Mouse (Mus musculus): ENCODE data around the gene Gm4756. TPM values are rescaled to one million over a fixed set of nuclear protein-coding genes. Genes with fewer than 3 reads are reported as not detected.

Gm4756 gene
- polyA plus RNA-seq, 1 experiment from 2014 or later: not detected

DNA sequence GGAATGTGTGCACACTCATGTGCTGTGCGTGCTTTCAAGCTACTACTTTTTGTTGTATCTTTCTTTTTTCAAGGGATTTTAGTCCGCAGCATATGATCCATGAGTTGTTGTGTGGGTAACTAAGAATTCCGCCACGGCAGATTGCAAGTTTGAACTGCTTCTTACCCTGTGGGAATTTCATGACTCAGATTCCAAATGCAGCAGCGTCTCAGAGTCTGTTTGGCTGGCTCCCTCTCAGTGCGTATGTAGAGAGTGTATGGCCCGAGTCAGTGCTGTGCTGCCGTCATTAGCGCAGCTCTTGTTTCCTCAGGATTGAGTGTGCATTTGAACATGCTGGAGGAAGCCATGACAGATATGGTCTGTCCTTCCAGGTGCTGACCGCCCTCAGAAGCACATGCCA is 110.9 kb downstream of the Gm4756 start:
- 91% methylated on average over 10 of the region's 10 CpGs for WGBS
- Histone ChIP-seq H3K27ac (no peak overlapping the region), H3K4me3 (replicated peaks) (no peak overlapping the region), H3K9ac (no peak overlapping the region), H3K36me3 (peaks cover 19% of the 10 kb centered on the region; the same call in 1 of the 2 replicates), H3K27me3 (no peaks in the 10 kb centered on the region), H3K9me3 (replicated peaks) (no peaks in the 10 kb centered on the region), H3K4me2 (no peak overlapping the region), H3K4me1 (peaks cover 6% of the 10 kb centered on the region; the same call in 1 of the 2 replicates)
- ATAC-seq (replicated peaks; ENCODE audit: low FRiP score): no peak

DNA sequence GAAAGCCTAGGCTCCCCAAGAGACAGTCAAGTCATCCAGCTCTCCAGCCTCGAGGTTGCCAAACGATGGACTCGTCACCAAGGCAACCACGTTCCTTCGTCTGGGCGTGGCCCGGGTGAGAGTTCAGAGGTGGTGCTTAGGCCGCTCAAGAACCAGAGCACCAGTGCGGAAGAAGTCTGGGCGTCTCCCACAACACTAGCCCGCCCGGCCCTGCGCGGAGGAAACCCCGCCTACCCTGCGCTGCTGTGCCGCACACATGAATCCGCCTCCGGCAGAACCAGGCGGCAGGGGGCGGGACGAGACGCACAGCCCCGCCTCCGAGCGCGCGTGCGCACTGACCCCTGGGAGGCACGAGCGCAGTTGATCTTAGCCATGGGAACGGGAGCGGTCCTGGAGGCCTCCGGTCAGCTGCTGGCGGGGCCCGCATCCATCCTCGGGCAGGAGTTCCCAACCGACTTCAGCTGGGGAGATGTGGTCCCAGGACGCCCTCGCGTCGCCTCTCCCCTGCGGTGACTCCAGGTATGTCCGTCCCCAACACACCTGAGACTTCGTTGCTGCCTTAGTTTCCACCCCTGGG is 113.4 kb downstream of the Gm4756 start, which contains the start of gene Pcnx4:
Gene Pcnx4, plus strand, starts transcription at position 363 of the 577 bp plus-strand sequence.
- Histone ChIP-seq H3K9ac (peak within 1 kb of the TSS; percentile 63), H3K4me1 (peaks cover 6% of the 10 kb centered on the region; the same call in 1 of the 2 replicates), H3K4me3 (replicated peaks) (peak within 1 kb of the TSS; percentile 70), H3K4me2 (peak within 1 kb of the TSS; percentile 75), H3K9me3 (replicated peaks) (no peaks in the 10 kb centered on the region), H3K27me3 (no peaks in the 10 kb centered on the region), H3K36me3 (0 out of 2 replicates have a peak, but pooled peaks cover 4% of the 10 kb centered on the region), H3K27ac (0 out of 2 replicates have a peak within 1 kb of the TSS, but pooled peaks have one; percentile 48)
- WGBS: under 1% methylated on average over 45 of the region's 45 CpGs
- ATAC-seq (replicated peaks; ENCODE audit: low FRiP score): peak; percentile 100

DNA sequence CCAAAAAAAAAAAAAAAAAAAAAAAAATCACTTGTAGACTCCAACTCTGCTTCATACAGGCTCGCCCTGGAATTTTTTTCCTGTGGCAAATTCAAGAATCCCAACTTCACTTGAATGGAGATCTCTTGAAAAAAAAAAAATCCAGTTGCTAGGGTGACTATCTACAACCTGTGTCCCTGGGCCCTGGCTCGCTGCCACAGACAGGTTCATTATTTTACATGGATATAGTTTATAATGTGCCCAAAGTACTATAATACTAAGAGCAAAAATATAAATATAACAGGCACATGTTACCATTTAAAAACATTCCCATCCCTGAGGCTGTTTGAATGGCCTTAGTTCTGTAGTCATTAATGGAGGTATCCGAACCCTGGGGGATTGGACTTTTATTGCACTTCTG is 113.9 kb downstream of the Gm4756 start:
- Histone ChIP-seq H3K4me3 (replicated peaks) (peak overlapping the region; percentile 70), H3K4me1 (peaks cover 6% of the 10 kb centered on the region; the same call in 1 of the 2 replicates), H3K36me3 (0 out of 2 replicates have a peak, but pooled peaks cover 4% of the 10 kb centered on the region), H3K4me2 (peak overlapping the region; percentile 75), H3K9me3 (replicated peaks) (no peaks in the 10 kb centered on the region), H3K27ac (0 out of 2 replicates have a peak overlapping the region, but pooled peaks have one; percentile 41), H3K9ac (no peak overlapping the region), H3K27me3 (no peaks in the 10 kb centered on the region)
- no peak for ATAC-seq (replicated peaks; ENCODE audit: low FRiP score)
- WGBS: 47% methylated on average over 3 of the region's 3 CpGs

DNA sequence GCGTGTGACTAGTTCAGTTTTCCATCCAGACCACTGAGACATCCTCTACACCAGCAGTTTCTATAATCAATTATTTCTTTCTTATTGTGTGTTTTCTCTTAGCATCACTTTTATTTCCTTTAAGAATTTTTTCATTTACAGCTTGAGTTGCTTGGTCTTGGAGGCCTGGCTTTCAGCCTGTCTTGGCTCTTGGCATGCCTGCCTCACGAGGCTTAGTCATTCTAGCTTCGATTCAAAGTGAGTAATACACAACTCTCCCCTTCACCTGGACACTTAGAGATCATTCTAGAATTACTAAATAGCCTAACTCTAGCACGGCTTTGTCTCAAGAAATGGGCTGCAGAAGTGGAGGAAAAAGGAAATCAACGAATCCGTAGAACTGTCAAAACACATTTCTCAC is 115.5 kb downstream of the Gm4756 start:
- Histone ChIP-seq H3K27ac (no peak overlapping the region), H3K9me3 (replicated peaks) (no peaks in the 10 kb centered on the region), H3K4me1 (peaks cover 6% of the 10 kb centered on the region; the same call in 1 of the 2 replicates), H3K27me3 (no peaks in the 10 kb centered on the region), H3K9ac (no peak overlapping the region), H3K4me3 (replicated peaks) (no peak overlapping the region), H3K4me2 (no peak overlapping the region), H3K36me3 (no peaks in the 10 kb centered on the region)
- ATAC-seq (replicated peaks; ENCODE audit: low FRiP score): no peak
- WGBS: 89% methylated on average over 6 of the region's 6 CpGs

DNA sequence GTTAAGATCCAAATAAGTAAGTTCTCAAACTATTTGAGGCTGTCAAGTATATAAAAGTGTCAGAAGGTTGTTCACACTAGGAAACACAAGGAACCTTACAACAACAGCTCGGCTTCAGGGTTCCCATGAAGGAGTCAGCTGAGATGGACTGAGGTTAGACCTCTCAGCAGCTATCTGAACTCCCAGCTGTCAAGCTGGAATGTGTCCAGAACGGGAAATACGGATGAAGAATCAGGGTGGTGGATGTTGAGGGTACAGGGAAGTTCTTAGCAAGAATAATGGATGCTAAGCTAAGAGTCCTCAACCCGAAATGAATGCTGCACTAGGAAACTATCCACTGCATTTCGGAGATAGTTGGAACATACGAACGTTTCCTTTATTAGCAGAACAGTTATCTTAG is 117.2 kb downstream of the Gm4756 start:
- Histone ChIP-seq H3K4me3 (replicated peaks) (no peak overlapping the region), H3K9ac (no peak overlapping the region), H3K4me2 (no peak overlapping the region), H3K27me3 (no peaks in the 10 kb centered on the region), H3K9me3 (replicated peaks) (no peaks in the 10 kb centered on the region), H3K4me1 (peaks cover 6% of the 10 kb centered on the region; the same call in 1 of the 2 replicates), H3K27ac (no peak overlapping the region), H3K36me3 (no peaks in the 10 kb centered on the region)
- WGBS: 81% methylated on average over 7 of the region's 7 CpGs
- ATAC-seq (replicated peaks; ENCODE audit: low FRiP score): no peak

Other genes with a start within 250 kb of the Gm4756 start
- gene Rtn1, start 240.6 kb downstream of the Gm4756 start, polyA plus RNA-seq (2015; fragmentation: Nextera tagmentation; extraction: Ambion mirVana): 11.5 and 29.7 TPM in 2 replicates
- gene Lrrc9, start 207.8 kb downstream of the Gm4756 start, polyA plus RNA-seq (2015; fragmentation: Nextera tagmentation; extraction: Ambion mirVana): 0.28 and 0.32 TPM in 2 replicates
- 9.0 and 9.4 TPM in 2 replicates for gene Pcnx4, start 113.3 kb downstream of the Gm4756 start, polyA plus RNA-seq (2015; fragmentation: Nextera tagmentation; extraction: Ambion mirVana)
- 11.1 and 12.4 TPM in 2 replicates for gene Dhrs7, start 15.2 kb upstream of the Gm4756 start, polyA plus RNA-seq (2015; fragmentation: Nextera tagmentation; extraction: Ambion mirVana)
- gene Ppm1a, start 107.8 kb upstream of the Gm4756 start, polyA plus RNA-seq (2015; fragmentation: Nextera tagmentation; extraction: Ambion mirVana): 43.0 and 43.8 TPM in 2 replicates